Mouse (Mus musculus): ENCODE measurements around the gene Egflam.

The Egflam gene

DNA sequence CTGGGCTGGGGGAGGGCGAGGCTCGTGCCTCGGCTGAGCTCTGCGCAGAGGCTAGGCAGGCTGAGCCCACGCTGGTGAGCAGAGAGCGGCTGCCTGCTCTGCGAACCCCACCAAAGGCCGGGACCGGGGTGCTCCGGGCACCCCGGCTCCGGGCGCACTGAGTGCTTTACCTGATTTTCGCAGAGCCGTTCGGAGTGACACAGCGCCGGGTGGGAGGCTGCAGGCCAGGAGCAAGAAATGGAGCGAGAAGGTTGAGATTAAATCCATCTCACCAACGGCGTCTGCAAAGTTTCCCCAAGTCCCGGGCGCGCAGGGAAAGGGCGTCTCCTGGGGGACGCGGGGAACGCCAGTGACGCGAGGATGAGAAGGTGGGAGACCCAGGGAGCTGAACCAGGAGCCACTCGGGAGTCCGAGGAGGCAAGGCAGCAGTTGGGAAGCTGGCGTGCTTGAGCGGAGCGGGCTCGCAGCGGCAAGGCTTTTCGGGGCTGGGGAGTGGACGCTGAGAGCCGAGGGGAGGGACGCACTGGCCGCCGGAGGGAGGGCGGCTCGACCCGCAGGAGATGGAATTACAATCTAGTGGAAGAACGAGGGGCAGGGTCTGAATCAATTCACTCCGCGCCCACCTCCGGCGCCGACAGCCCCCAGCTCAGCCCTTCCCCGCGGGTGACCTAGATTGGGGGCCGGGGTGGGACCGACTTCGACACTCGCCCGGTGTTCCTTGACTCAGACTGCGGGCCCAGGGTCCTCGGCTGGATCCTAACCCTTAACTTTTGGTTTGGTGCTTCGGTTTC, at the start of gene Egflam:
Gene Egflam (minus strand): TSS at position 578 of the 791 bp plus-strand sequence.
- DNase-seq = peak; percentile 27 to 39

DNA sequence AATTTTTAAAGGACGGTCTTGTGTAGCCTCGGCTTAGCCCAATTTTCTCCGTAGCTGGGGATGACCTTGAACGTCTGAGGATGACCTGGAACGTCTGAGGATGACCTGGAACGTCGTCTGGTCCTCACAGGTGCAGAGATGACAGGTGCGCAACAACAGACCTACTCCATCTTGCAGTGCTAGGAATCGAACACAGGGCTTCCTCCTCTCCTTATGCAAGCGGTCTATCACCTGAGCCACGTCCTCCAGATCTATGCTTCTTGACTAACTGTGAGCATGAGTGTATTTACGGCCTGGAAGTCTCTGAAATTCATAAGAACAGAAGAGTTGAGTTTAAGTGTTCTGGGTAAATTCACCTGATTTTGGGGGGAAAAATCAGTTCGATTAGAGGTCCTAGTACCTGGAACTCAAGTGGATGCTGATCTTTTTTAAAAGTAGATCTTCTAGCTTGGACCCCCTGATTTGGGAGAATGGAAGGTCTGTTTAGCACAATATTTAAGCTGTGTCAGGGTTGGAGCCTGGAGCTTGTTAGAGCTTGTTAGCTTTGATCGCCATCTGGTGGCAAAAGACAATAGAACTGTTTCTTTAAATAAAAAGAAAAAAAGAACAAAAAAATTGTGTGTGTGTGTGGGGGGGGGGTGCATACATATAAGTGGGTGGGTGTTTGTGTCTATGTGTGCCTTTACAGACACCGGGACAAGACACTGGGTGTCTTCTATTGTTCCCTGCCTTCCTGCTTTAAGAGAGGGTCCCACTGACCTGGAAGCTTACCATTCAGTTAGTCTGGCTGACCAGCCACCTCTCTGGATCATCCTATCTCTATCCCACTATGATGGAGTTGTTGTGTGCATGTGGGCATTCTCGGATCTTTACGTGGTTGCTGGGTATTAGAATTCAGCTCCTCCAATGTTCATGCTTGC, 45.5 kb upstream of the Egflam start:
- peak; percentile 55 to 68 for DNase-seq

DNA sequence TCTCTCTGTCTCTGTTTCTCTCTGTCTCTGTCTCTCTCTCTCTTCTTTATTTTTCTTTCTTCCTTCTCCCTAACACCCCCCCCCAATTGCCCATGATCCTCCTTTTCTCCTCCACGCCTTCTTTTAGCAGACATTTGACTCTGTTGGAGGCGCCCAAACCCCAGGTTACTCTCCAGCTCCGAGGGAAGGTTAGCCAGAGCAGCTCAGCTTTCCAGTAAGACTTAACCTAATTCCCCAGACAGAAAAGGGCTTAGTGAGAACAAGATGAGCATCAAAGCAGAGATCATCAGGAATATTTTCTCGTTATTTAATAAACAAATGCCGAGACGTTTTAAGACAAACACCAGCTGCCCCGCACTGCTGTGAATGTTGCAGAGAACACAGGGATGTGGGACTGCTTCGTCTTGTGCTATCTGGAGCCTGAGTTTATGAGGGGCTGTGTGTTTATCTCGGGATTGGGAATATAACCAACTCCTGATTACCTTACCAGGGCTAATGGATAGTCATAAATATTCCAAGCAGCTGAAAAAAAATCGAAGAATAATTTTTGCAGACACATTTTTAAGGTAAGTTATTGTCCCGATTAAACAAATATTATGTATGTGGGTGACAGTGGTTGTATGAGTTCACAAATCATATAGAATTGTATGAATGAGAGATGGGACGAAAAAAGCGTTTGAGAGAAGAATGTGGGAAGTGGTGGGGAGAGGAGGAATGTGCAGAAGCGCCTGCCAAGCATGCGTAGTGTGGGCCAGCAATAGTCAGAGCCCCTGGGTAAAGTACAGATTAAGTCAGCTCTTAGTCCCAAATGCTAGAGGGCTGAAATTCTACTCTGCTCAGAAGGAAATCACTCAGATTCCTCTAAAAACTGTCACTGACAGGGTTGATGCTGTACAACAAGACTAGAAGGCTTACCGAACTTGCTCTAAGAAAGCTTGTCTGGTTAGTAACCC, 44.2 kb upstream of the Egflam start:
- no peak for DNase-seq

DNA sequence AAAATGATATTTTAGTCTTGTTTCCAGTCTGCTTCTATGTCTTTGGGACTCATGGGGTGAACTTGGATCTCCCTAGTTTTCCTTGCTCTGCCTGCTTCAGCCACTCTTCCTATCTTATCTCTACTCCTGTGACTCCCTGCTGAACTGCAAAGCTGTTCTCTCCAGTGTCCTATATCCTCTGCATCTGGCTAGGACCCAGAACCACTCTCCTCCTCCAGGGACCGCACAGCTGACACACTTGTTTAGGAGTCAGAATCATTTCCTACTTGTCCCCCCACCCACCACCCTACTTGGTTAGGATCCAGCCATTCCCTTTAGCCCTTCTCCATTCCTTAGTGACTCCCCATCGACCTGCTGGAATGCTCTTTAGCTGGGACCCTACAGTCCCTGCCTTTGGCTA, 26.1 kb upstream of the Egflam start:
- no peak for DNase-seq

DNA sequence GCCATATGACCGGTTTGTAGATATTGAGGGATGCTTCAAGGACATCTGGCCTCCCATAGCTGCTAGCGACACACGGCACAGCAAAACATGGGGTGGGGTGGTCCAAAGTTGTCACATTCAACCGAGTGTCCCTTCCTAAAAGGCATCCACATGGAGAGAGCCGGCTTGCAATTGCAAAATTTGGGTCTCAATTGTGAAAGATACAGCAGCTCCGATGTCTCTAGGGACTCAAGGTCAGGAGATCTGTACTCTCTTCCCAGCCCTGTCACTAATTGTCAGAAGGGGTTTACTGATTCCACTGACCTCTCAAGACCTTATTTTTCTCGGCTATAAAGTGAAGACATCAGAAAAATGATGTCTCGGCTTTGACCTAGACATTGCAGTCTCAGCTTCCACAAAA, 6.3 kb upstream of the Egflam start:
- DNase-seq = no peak

DNA sequence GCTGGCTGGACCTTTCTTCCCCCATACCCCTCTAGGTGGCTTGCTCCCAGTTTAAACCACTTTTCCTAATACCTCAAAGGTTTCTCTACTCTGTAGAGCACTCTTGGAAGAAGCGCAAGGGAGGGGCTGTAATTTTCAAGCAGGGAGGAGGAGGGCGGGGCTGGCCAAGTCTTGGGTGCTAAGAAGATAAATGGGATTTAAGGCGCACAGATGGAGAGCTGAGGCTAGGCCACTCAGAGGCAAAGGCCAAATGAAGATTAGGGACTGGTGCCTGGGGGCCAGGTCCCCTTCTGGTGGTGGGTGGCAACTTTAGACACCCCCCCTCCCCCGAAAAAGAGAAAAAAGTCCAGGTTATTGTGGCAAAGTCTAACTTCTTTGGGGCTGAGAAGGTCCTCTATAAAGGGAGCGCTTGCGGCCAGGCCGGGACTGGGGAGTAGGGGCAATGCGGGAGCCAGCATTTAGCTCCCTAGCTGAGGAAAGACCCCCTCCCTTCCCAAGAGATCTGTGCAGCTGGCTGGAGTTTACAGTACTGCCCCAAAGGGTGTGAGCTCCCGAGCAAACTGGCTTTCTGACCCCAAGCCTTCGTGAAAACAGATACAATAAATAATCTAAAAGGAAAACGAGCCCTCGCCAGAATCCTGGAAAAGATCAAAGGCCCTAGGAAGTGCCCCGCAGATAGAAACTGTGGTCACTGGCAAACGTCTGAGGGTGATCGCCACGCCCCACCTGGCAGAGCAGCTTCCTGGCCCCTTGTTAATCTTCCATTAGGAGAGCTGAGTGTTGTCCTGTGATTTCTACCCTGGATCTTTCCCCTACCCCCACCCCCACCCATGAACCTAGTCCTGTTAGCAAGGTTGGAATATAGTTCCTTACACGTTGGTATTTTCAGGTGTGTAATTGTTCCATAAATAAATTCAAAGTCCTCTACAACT, 680 bp upstream of the Egflam start:
- peak; percentile 5 to 8 for DNase-seq

DNA sequence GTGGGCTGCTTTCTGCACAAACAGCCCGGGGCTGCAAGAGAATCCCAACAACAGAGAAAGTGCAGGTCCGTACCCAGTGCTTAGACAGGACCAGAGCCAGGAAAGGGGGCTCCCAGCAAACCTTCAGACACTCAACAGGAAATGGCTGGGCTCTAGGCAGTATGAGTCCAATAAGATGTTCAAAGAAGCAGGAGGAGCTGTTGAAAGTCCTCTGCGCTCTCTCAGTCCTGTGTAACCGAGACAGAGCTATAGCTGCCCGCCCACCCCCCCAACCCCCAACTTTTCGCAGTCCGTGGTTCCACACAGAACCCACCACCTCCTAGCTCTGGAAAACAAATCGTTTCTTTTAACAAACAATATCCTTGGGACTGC, 763 bp downstream of the Egflam start:
- DNase-seq = peak in 1 of 2 experiments; percentile 7

DNA sequence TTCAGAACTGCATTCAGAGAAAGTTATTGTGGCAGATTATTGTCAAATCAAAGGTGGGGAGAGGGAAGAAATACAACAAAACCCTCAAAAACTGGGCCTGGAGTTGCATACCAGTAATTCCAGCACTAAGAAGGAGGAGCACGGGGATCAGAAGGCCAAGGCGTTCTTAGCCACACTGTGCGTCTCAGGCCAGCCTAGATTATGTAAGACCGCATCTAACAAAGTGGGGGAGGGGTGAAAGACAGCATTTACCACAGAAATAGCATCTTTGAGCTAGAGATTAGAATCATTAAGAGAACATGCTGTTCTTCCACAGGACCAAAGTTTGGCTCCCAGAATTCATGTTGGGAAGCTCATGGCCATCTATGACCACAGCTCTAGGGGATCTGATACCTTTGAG, 14.8 kb downstream of the Egflam start:
- DNase-seq = no peak

DNA sequence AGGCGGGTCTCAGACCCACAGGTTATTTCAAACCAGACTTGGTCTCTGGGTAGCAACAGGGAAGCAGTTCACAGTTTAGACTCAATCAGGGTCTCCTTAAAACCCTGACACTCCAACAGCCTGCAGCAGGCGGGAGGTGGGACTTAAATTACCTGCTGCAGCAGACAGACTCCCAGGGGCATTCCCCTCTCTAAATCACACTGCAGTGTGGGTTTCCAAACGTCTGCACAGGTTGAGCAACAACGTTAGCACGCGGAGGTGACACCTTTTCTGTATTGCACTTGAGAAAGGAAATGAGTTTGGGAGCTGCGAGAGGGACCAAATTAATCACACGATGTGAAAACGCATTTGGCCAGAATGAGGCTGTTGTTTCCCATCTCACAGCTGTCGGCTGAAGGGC, 15.7 kb downstream of the Egflam start:
- no peak for DNase-seq

DNA sequence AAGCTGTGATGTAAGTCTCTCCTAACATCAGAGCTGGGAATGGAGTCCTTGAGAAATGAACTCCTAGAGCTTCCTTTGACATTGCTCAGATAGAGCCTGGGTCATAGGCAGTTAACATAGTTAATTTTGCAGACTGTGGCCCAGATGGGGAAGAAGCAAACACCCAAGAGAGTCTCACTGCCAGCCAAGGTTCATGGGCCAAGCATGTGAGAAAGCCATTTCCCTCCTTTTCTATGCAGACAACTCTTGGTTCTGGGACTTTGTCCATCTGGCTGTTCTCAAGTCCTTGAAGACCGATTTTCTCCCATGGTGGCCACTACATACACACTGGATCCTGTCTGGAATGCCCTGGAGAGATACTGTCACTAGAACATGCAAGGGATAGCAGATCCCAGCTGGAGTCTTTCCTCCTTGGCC, 45.6 kb downstream of the Egflam start:
- DNase-seq = no peak

DNA sequence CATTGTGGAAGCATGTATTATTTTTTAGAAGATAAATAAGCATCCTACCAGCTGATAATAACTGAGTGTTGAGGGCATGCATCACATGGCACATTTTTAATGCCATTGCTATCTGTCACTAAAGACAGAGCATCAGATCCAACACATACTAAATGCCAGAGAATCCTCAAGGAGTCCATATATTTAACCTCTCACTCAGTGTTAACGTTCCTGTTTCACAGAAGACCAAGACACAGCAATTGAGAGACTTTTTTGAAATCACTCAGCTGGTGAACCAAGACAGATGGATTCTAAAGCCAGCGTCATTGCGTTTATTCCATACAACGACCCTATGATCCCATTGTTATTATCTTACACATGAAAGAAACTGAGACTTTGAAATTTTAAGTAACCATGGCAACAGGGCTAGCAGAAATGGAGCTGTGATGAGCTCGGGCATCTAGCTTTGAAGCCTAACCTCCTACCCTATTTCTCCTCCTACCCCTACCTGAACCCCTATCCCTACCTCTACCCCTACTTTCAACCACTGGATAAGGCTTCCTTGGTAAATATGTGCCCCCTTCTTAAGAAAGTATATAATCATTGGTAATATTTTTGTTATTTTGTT, 57.4 kb downstream of the Egflam start:
- no peak for DNase-seq

DNA sequence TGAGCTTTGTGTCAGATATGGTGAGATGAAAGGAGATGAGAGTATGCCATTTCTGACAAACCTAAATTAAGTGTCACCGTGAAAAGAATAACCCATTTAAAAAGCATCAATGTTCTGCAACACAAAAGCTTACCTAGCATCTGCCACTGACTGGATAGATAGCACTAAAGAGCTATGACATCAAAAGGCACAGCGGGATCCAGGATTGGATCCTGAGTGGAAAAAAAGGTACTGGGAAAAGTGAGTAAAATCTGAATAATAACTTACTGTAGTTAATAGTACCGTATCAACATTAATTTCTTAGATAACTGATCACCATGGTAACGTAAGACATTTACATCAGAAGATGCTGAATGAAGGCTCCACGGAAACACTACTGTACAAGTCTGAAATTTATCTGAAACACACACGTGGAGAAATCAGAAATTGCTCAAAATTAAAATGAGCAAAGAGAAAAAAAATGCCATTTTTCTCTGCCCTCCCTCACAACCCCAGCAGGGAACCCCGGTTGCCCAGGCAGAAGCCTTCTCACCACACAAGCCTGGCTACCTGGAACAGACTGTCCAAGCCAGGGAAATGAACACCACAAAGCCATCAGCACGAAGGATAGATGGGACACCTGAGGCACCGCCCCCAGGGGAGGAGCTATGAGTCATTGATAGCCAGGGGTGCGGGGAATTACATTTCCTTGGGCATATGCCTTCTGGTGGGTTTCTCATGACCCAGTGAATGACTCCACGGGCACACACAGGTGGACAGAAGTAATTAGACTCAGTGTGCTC, 63.5 kb downstream of the Egflam start:
- DNase-seq = peak; percentile 2

DNA sequence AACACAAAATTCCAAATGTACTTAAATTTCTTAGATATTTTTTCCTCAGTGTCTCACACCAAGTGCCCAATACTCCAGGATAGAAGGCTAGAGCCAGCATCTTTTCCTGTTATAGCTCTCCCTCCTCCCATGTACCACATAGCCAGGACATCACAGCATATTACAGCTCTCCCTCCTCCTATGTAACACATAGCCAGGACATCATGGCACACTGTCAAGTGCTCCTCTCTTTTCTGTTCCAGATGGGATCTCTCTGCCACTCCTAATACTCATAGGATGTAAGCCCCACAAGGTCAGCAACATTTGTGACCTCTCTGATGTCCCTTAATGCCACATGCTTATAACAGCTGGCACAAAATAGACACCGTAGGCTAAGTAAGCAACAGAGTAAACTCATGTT, 65.3 kb downstream of the Egflam start:
- DNase-seq = no peak

DNA sequence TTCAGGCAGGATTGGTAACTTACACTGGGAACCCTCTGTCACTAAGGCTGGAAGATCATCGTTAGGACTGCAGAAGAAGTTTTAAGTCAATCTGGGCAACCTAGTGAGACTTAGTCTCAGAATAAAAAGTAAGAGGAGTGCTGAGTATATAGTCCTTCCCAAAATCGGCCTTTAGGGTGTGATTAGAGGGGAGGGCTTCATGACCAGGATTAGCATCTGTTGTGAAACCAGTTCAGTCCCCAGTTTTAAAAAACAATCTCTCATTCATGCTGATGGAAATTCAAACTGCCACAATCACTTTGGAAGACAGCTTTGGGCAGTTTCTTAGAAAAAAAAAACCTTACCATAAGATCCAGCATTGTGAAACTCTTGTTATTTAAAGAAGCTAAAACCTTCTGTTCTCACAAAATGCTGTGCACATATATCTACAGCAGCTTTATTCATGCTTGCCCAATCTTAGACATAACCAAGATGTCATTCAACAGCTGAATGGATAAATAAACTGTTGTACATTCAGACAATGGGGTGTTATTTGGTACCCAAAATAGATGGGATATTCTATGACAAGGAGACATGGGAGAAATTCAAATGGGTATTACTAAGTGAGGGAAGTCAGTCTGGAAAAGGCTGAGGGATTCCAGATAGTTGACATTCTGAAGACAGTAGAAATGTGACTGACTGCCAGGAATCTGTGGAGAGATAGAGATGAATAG, 75.4 kb downstream of the Egflam start:
- no peak for DNase-seq

DNA sequence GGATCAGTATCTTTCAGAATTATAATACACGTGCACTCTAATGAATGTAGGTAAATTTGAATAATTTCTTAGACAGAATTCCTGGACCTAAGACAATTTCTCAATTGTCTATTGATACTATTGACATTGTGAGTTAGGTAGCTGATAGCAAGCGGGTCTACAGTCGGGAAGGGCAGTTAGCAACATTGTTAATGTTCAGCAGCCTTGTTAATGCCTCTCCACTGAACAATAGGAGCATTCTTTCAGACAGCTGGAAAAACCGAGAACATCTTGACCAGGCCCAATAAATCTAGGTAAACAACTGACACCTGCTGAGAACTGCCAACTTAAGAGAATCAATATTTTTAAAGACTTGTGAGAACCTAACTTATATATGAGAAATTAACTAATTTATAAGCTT, 77.3 kb downstream of the Egflam start:
- no peak for DNase-seq

DNA sequence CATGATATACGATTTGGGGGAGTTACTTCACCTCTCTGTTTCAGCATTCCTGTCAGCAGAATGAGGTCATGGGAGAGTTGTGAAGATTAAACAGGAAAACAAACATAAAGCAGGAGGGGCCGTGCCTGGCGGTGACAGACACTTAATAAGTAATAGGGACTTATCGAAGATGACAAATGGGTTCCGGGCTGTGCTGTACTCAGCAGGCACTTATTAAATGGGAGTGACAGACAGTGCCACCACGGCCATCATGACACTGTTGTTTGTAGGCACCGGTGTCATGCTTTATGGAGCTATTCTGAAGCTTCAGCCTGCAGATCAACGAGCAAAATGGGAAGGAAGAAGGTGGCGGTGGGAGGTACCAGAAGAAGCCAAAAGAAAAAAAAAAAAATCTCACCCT, 82.7 kb downstream of the Egflam start:
- DNase-seq = no peak

DNA sequence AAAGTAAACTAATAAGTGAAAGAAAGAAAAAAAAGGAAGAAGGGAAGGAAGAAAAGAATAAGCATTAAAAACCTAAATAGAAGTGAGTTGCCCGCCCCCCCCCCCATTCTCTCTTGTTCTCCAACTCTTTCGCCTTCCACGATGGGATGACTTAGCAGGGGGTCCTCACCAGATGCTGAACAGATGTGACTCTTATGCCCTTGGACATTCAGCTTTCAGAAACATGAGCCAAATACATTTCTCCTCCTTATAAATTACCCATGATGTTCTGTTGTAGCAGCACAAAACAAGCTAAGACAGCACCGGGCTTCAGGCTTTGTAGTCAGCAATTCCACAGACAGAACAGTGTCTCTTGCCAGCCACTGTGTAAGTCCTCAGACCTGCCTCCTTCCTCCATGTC, 89.5 kb downstream of the Egflam start:
- DNase-seq = no peak

DNA sequence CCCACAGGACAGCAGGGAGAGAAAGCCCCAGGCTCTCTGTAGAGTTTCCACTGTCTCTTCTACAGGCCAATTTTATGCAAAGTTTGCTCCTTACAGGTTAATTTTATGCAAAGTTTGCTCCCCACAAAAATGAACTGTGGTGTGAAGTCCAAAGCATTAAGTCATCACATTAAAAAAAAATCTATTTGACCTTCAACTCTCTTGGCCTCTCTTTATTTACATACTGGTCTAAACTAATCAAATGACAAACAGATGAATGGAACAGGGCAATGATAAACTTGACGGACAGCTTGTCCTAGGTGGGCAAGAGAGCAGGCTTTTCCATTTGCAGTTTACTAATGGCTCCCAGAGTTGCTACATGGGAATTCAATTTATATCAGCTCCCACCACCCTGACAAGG, 98.3 kb downstream of the Egflam start:
- no peak for DNase-seq

DNA sequence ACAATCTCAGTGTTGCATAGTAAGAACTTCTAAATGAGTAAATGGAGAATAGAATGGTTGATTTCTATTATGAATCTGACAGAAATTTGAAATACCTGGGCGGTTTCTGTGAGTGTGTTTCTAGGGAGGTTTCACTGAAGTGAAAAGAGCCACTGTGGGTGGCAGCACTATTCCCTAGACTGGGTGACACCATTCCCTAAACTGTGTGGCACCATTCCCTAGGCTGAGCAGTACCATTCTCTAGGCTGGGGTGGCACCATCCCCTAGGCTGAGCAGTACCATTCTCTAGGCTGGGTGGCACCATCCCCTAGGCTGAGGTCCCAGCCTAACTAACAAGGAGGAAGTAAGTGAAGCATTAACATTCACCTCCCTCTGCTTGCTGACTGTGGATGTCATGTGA, 103.0 kb downstream of the Egflam start:
- DNase-seq = no peak

DNA sequence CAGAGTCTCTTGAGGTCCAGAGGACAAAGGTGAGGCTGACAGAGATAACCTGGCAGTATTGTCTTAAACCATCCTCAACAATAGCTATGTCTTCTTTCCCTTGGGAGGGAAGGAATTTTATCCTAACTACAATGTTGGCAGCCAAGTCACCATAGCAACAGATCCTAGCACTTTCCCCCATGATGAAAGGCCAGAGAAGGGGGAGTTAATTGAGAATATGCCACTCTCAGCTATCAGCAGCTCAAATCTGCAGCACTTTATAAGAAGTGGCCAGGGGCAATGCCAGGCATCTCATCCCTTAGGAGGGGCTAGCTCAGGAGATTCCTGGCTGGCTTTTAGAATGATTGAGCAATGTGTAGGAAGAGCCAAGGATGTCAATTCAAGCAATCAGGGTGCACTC, 105.3 kb downstream of the Egflam start:
- no peak for DNase-seq
